Mouse (Mus musculus) kidney, adult 2 months (tissue): Measurements from ENCODE around the gene Gm3591.
"Not testable (repeated sequence)": the region's sequence is repeated elsewhere in the genome, so short reads cannot be mapped to it uniquely, and the experiment has no call there.

ENCODE experiments used
- CTCF ChIP-seq: fragments of 200-500 bp; conservative IDR thresholded peaks from 2 replicates; pipeline ENCODE4 v1.5.1; 2011; ENCODE audit warnings: low read depth, mild to moderate bottlenecking, control low read depth, low read length, moderate library complexity, mixed read lengths; ENCODE audit not compliant: insufficient read depth, insufficient read length
- POLR2A ChIP-seq: fragments of 200-500 bp; IDR thresholded peaks from one replicate; pipeline ENCODE4 v1.6.1; 2011; ENCODE audit warnings: low read depth, low read length, control low read depth

GRCm38 (mm10) chr14:6426766-6427165 is 14.5 kb upstream of the Gm3591 start:
- not testable (repeated sequence) for TF ChIP-seq CTCF, POLR2A
